Mouse (Mus musculus): Measurements from ENCODE around the gene Unc5c.

Unc5c gene

GRCm38 (mm10) chr3:141511253-141512038 lies 46.4 kb downstream of the Unc5c start:
- no peak for DNase-seq

- DNase-seq: no peak
Measured at GRCm38 (mm10) chr3:141528751-141529150, 63.7 kb downstream of the Unc5c start.

- no peak for DNase-seq
Measured at GRCm38 (mm10) chr3:141529599-141529998, 64.6 kb downstream of the Unc5c start.

- DNase-seq: no peak
Measured at GRCm38 (mm10) chr3:141533861-141534260, 68.8 kb downstream of the Unc5c start.

GRCm38 (mm10) chr3:141536857-141537256 lies 71.8 kb downstream of the Unc5c start:
- DNase-seq: no peak

GRCm38 (mm10) chr3:141538120-141538519 lies 73.1 kb downstream of the Unc5c start:
- no peak for DNase-seq

GRCm38 (mm10) chr3:141540749-141541148 lies 75.7 kb downstream of the Unc5c start:
- DNase-seq: no peak

- DNase-seq: no peak
Measured at GRCm38 (mm10) chr3:141547341-141547814, 82.4 kb downstream of the Unc5c start.

GRCm38 (mm10) chr3:141549661-141550060 lies 84.6 kb downstream of the Unc5c start:
- no peak for DNase-seq

GRCm38 (mm10) chr3:141552960-141553359 lies 87.9 kb downstream of the Unc5c start:
- no peak for DNase-seq

GRCm38 (mm10) chr3:141557072-141557471 lies 92.1 kb downstream of the Unc5c start:
- DNase-seq: no peak

- DNase-seq: no peak
Measured at GRCm38 (mm10) chr3:141575076-141575688, 110.2 kb downstream of the Unc5c start.

- DNase-seq: no peak
Measured at GRCm38 (mm10) chr3:141577382-141577781, 112.4 kb downstream of the Unc5c start.

- DNase-seq: no peak
Measured at GRCm38 (mm10) chr3:141581190-141581891, 116.3 kb downstream of the Unc5c start.

- DNase-seq: no peak
Measured at GRCm38 (mm10) chr3:141581892-141582214, 116.8 kb downstream of the Unc5c start.

GRCm38 (mm10) chr3:141583180-141583579 lies 118.2 kb downstream of the Unc5c start:
- no peak for DNase-seq

- no peak for DNase-seq
Measured at GRCm38 (mm10) chr3:141589392-141590012, 124.5 kb downstream of the Unc5c start.

GRCm38 (mm10) chr3:141593249-141593648 lies 128.2 kb downstream of the Unc5c start:
- no peak for DNase-seq

GRCm38 (mm10) chr3:141594120-141594519 lies 129.1 kb downstream of the Unc5c start:
- DNase-seq: no peak

- no peak for DNase-seq
Measured at GRCm38 (mm10) chr3:141595073-141595472, 130.1 kb downstream of the Unc5c start.

- no peak for DNase-seq
Measured at GRCm38 (mm10) chr3:141596461-141596860, 131.4 kb downstream of the Unc5c start.

- no peak for DNase-seq
Measured at GRCm38 (mm10) chr3:141596881-141597280, 131.9 kb downstream of the Unc5c start.

- DNase-seq: no peak
Measured at GRCm38 (mm10) chr3:141597974-141598373, 133.0 kb downstream of the Unc5c start.

Measured in kidney, adult 8-10 months (tissue).